Mouse (Mus musculus) G1E-ER4 (cell line): ENCODE results near the gene Sstr1. TPM values are rescaled to one million over a fixed set of nuclear protein-coding genes. Genes with fewer than 3 reads are reported as not detected.

Experiments used
- GATA1 ChIP-seq: IDR thresholded peaks from one replicate; pipeline ENCODE4 v1.8.0; 2012; ENCODE audit warnings: low read length, inconsistent platforms
- polyA plus RNA-seq: library from polyadenylated mRNA; stranded (reverse); fragments of >175 nt; gene quantifications from 2 replicates; pipeline ENCODE4 v1.2.3, GENCODE M21; 2012

Sstr1 gene
- not detected in 2 replicates for polyA plus RNA-seq

GRCm38 (mm10) chr12:58211163-58212071 is at the start of gene Sstr1:
Sstr1 (plus strand) TSS chr12:58211772.
- TF ChIP-seq GATA1: no peak

- TF ChIP-seq GATA1: no peak
These were observed 12.8 kb upstream of the Sstr1 start for GRCm38 (mm10) chr12:58198810-58199209.

- no peak for TF ChIP-seq GATA1
These were observed 10.4 kb upstream of the Sstr1 start for GRCm38 (mm10) chr12:58201190-58201589.

GRCm38 (mm10) chr12:58207956-58208355 is 3.6 kb upstream of the Sstr1 start:
- no peak for TF ChIP-seq GATA1

- TF ChIP-seq GATA1: no peak
These were observed 820 bp downstream of the Sstr1 start for GRCm38 (mm10) chr12:58212261-58212923.

GRCm38 (mm10) chr12:58212924-58213450 is 1.4 kb downstream of the Sstr1 start:
- no peak for TF ChIP-seq GATA1

- TF ChIP-seq GATA1: no peak
These were observed 2.1 kb downstream of the Sstr1 start for GRCm38 (mm10) chr12:58213451-58214288.

- no peak for TF ChIP-seq GATA1
These were observed 2.9 kb downstream of the Sstr1 start for GRCm38 (mm10) chr12:58214289-58215136.

- no peak for TF ChIP-seq GATA1
These were observed 4.6 kb downstream of the Sstr1 start for GRCm38 (mm10) chr12:58216218-58216617.

GRCm38 (mm10) chr12:58219078-58219477 is 7.5 kb downstream of the Sstr1 start:
- TF ChIP-seq GATA1: no peak

GRCm38 (mm10) chr12:58225644-58226043 is 14.1 kb downstream of the Sstr1 start:
- no peak for TF ChIP-seq GATA1

GRCm38 (mm10) chr12:58232489-58232888 is 20.9 kb downstream of the Sstr1 start:
- TF ChIP-seq GATA1: no peak

GRCm38 (mm10) chr12:58251901-58252300 is 40.3 kb downstream of the Sstr1 start:
- no peak for TF ChIP-seq GATA1

Other genes starting within 250 kb of the Sstr1 start
- not detected in 2 replicates for gene Clec14a, start 57.5 kb downstream of the Sstr1 start, polyA plus RNA-seq